Mouse (Mus musculus): ENCODE data around the gene Acin1. TPM values are rescaled to one million over a fixed set of nuclear protein-coding genes. Genes with fewer than 3 reads are reported as not detected.

Acin1 gene
- polyA plus RNA-seq, 1 experiment from 2014 or later = 38.0 TPM

DNA sequence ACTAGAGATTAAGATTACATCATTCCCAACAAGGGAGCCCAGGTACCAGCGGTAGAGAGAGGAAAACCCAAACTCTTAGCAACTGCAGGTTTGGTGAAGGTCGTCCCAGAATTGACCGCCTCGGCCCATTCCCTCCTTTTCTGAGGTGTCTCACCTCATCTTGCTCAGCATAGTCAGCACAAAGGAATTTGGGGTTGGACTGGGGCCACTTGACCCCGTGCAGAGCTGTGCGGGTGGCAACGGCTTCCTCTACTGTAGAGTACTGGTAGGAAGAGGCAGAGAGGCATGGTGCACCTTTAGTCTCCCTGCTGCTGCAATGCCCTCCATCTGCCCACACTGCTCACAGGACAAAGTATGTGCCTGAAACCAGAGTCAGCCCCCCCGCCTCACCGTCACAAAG, 42.4 kb downstream of the Acin1 start:
- peaks cover 70% of the 10 kb centered on the region for H3K36me3 ChIP-seq (replicated peaks; ENCODE audit: insufficient read depth, low read length)
- H3K4me3 ChIP-seq (ENCODE audit: low read depth, low read length) = no peak overlapping the region
- no peak overlapping the region for H3K27ac ChIP-seq (ENCODE audit: low read depth)
- 83% methylated on average over 9 of the region's 9 CpGs for WGBS (ENCODE audit: insufficient replicate concordance)
- H3K9me3 ChIP-seq (ENCODE audit: low read length) = no peaks in the 10 kb centered on the region
- no peak overlapping the region for H3K4me2 ChIP-seq (ENCODE audit: low read depth, low read length)
- no peak for DNase-seq
- 0 out of 2 replicates have a peak, but pooled peaks cover 5% of the 10 kb centered on the region for H3K27me3 ChIP-seq (ENCODE audit: insufficient read depth, low read length)
- H3K4me1 ChIP-seq (ENCODE audit: insufficient read depth) = peaks cover 3% of the 10 kb centered on the region
- no peak overlapping the region for H3K9ac ChIP-seq (replicated peaks)
- TF ChIP-seq EP300 (IDR thresholded peaks at IDR 0.05; ENCODE audit: low read depth) (no peak), CTCF (IDR thresholded peaks at IDR 0.05; ENCODE audit: low read depth) (no peak)
- no peak for ATAC-seq

- peaks cover 60% of the 10 kb centered on the region for H3K36me3 ChIP-seq (replicated peaks; ENCODE audit: insufficient read depth, low read length)
- ATAC-seq = no peak
- 65% methylated on average over 2 of the region's 2 CpGs for WGBS (ENCODE audit: insufficient replicate concordance)
Measured at GRCm38 (mm10) chr14:54643011-54643410, 43.7 kb downstream of the Acin1 start.

GRCm38 (mm10) chr14:54642224-54642944, 44.3 kb downstream of the Acin1 start:
- Histone ChIP-seq H3K27me3 (ENCODE audit: insufficient read depth, low read length) (0 out of 2 replicates have a peak, but pooled peaks cover 5% of the 10 kb centered on the region), H3K27ac (ENCODE audit: low read depth) (no peak overlapping the region), H3K4me3 (ENCODE audit: low read depth, low read length) (no peak overlapping the region), H3K36me3 (replicated peaks; ENCODE audit: insufficient read depth, low read length) (peaks cover 54% of the 10 kb centered on the region), H3K9ac (replicated peaks) (no peak overlapping the region), H3K4me1 (ENCODE audit: insufficient read depth) (peaks cover 3% of the 10 kb centered on the region), H3K4me2 (ENCODE audit: low read depth, low read length) (no peak overlapping the region), H3K9me3 (ENCODE audit: low read length) (no peaks in the 10 kb centered on the region)
- TF ChIP-seq CTCF (IDR thresholded peaks at IDR 0.05; ENCODE audit: low read depth) = no peak
- TF ChIP-seq EP300 (IDR thresholded peaks at IDR 0.05; ENCODE audit: low read depth) = no peak
- 91% methylated on average over 25 of the region's 25 CpGs for WGBS (ENCODE audit: insufficient replicate concordance)
- DNase-seq = no peak
- ATAC-seq = no peak

More at GRCm38 (mm10) chr14:54643011-54643410, 43.7 kb downstream of the Acin1 start:
- Histone ChIP-seq H3K27me3 (ENCODE audit: insufficient read depth, low read length) (0 out of 2 replicates have a peak, but pooled peaks cover 5% of the 10 kb centered on the region), H3K27ac (ENCODE audit: low read depth) (no peak overlapping the region), H3K4me3 (ENCODE audit: low read depth, low read length) (no peak overlapping the region), H3K9ac (replicated peaks) (no peak overlapping the region), H3K4me2 (ENCODE audit: low read depth, low read length) (no peak overlapping the region), H3K4me1 (ENCODE audit: insufficient read depth) (peaks cover 3% of the 10 kb centered on the region), H3K9me3 (ENCODE audit: low read length) (no peaks in the 10 kb centered on the region)
- DNase-seq = no peak
- TF ChIP-seq EP300 (IDR thresholded peaks at IDR 0.05; ENCODE audit: low read depth) (no peak), CTCF (IDR thresholded peaks at IDR 0.05; ENCODE audit: low read depth) (no peak)

GRCm38 (mm10) chr14:54641305-54641969, 45.3 kb downstream of the Acin1 start, which contains the start of gene Cdh24:
Gene Cdh24 (minus strand): TSS chr14:54641364.
- Histone ChIP-seq H3K4me3 (ENCODE audit: low read depth, low read length) (peak within 1 kb of the TSS; percentile 81), H3K27me3 (ENCODE audit: insufficient read depth, low read length) (0 out of 2 replicates have a peak, but pooled peaks cover 5% of the 10 kb centered on the region), H3K4me1 (ENCODE audit: insufficient read depth) (peaks cover 3% of the 10 kb centered on the region), H3K4me2 (ENCODE audit: low read depth, low read length) (peak within 1 kb of the TSS; percentile 100), H3K9me3 (ENCODE audit: low read length) (no peaks in the 10 kb centered on the region), H3K9ac (replicated peaks) (peak within 1 kb of the TSS; percentile 77), H3K36me3 (replicated peaks; ENCODE audit: insufficient read depth, low read length) (peaks cover 44% of the 10 kb centered on the region), H3K27ac (ENCODE audit: low read depth) (peak within 1 kb of the TSS; percentile 39; the same call in 1 of the 2 replicates)
- under 1% methylated on average over 37 of the region's 52 CpGs for WGBS (ENCODE audit: insufficient replicate concordance)
- peak; percentile 87 for ATAC-seq
- no peak for TF ChIP-seq EP300 (IDR thresholded peaks at IDR 0.05; ENCODE audit: low read depth)
- peak; percentile 92 for TF ChIP-seq CTCF (IDR thresholded peaks at IDR 0.05; ENCODE audit: low read depth)
- DNase-seq = peak; percentile 89

DNA sequence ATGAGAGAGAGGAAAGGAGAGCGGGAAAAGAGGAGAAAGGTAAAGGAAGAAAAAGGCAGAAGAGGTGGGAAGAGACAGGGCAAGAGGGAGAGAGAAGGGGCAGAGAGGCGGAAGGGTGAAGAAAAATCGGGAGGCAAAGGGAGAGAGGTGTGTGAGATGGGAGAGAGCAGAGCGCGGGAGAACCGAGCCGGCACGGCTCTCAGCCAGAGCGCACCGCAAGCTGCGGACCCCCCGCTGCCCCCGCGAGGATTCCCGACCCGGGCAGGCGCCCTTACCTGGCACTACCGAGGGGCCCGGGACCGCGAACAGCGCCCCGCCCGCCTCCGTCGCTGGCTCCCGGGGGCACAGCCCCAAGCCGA, 45.8 kb downstream of the Acin1 start, which contains the start of gene Gm17606:
Gene Gm17606 (plus strand): TSS at position 7 of the 359 bp plus-strand sequence.
- TF ChIP-seq EP300 (IDR thresholded peaks at IDR 0.05; ENCODE audit: low read depth) (no peak), CTCF (IDR thresholded peaks at IDR 0.05; ENCODE audit: low read depth) (no peak)
- Histone ChIP-seq H3K9me3 (ENCODE audit: low read length) (no peaks in the 10 kb centered on the region), H3K9ac (replicated peaks) (peak within 1 kb of the TSS; percentile 77), H3K4me3 (ENCODE audit: low read depth, low read length) (peak within 1 kb of the TSS; percentile 81), H3K4me1 (ENCODE audit: insufficient read depth) (peaks cover 3% of the 10 kb centered on the region), H3K4me2 (ENCODE audit: low read depth, low read length) (peak within 1 kb of the TSS; percentile 100), H3K27me3 (ENCODE audit: insufficient read depth, low read length) (0 out of 2 replicates have a peak, but pooled peaks cover 5% of the 10 kb centered on the region), H3K27ac (ENCODE audit: low read depth) (peak within 1 kb of the TSS; percentile 39; the same call in 1 of the 2 replicates), H3K36me3 (replicated peaks; ENCODE audit: insufficient read depth, low read length) (peaks cover 39% of the 10 kb centered on the region)
- WGBS (ENCODE audit: insufficient replicate concordance) = 3% methylated on average over 23 of the region's 28 CpGs
- DNase-seq (no peak), ATAC-seq (no peak; the same call in 1 of the 2 replicates)

DNA sequence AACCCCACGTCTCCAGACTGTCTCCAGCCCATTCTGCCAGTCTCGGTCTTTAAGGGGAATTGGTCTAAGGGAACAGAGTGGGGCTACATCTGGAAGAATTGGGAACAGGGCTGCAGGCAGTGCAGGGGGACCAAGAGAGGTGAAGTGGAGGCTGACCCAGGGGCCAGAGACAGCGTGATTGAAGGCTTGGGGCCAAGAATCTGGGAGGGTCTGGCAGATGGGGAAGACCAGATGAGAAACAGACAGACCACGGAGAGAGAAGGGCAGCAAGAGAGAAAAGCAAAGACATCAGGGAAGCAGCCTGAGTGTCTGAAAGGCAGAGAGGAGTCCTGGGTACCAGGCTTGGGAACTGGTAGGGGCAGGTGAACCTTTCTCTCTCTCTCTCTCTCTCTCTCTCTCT, 46.6 kb downstream of the Acin1 start:
- Histone ChIP-seq H3K9me3 (ENCODE audit: low read length) (no peaks in the 10 kb centered on the region), H3K4me1 (ENCODE audit: insufficient read depth) (peaks cover 3% of the 10 kb centered on the region), H3K27me3 (ENCODE audit: insufficient read depth, low read length) (0 out of 2 replicates have a peak, but pooled peaks cover 5% of the 10 kb centered on the region), H3K36me3 (replicated peaks; ENCODE audit: insufficient read depth, low read length) (peaks cover 31% of the 10 kb centered on the region), H3K27ac (ENCODE audit: low read depth) (no peak overlapping the region), H3K9ac (replicated peaks) (no peak overlapping the region), H3K4me2 (ENCODE audit: low read depth, low read length) (no peak overlapping the region), H3K4me3 (ENCODE audit: low read depth, low read length) (no peak overlapping the region)
- DNase-seq = no peak
- ATAC-seq = no peak
- 50% methylated on average over 4 of the region's 4 CpGs for WGBS (ENCODE audit: insufficient replicate concordance)
- no peak for TF ChIP-seq CTCF (IDR thresholded peaks at IDR 0.05; ENCODE audit: low read depth)
- no peak for TF ChIP-seq EP300 (IDR thresholded peaks at IDR 0.05; ENCODE audit: low read depth)
